Mouse (Mus musculus) midbrain, embryonic 13.5 days (tissue): ENCODE data around the gene Tnks1bp1. TPM values are rescaled to one million over a fixed set of nuclear protein-coding genes. Genes with fewer than 3 reads are reported as not detected.

Experiments used
- ATAC-seq: fragments of 200-750 bp; cut with Nextera tagmentation; 2 replicates; pipeline ENCODE4 v1.8.0; 2017; ENCODE audit warnings: mild to moderate bottlenecking, moderate TSS enrichment, moderate library complexity
- H3K27ac ChIP-seq: fragments of 300-500 bp; sonication (generic); 2 replicates; pipeline ENCODE4 v1.5.1; 2015; ENCODE audit warnings: inconsistent platforms, mild to moderate bottlenecking, moderate library complexity
- H3K27me3 ChIP-seq: fragments of 300-500 bp; sonication (generic); 2 replicates; pipeline ENCODE4 v1.6.1; 2015; ENCODE audit warnings: mild to moderate bottlenecking, inconsistent platforms
- H3K36me3 ChIP-seq: fragments of 300-500 bp; sonication (generic); 2 replicates; pipeline ENCODE4 v1.6.1; 2015; ENCODE audit warnings: mild to moderate bottlenecking, inconsistent platforms
- H3K4me1 ChIP-seq: fragments of 300-500 bp; sonication (generic); replicated peaks from 2 replicates; pipeline ENCODE4 v1.6.1; 2015; ENCODE audit warnings: inconsistent platforms
- H3K4me2 ChIP-seq: fragments of 300-500 bp; sonication (generic); replicated peaks from 2 replicates; pipeline ENCODE4 v1.6.1; 2015; ENCODE audit warnings: moderate library complexity, mild to moderate bottlenecking, inconsistent platforms
- H3K4me3 ChIP-seq: fragments of 300-500 bp; sonication (generic); replicated peaks from 2 replicates; pipeline ENCODE4 v1.5.1; 2015; ENCODE audit warnings: mild to moderate bottlenecking, inconsistent platforms
- H3K9ac ChIP-seq: fragments of 300-500 bp; sonication (generic); replicated peaks from 2 replicates; pipeline ENCODE4 v1.6.1; 2015; ENCODE audit warnings: mild to moderate bottlenecking, inconsistent platforms
- H3K9me3 ChIP-seq: fragments of 300-500 bp; sonication (generic); 2 replicates; pipeline ENCODE4 v1.6.1; 2016; ENCODE audit warnings: mild to moderate bottlenecking, inconsistent platforms
- WGBS: fragments of 180-500 bp; shearing (Covaris S2); methylation state at CpG from one replicate; pipeline ENCODE4 v1.1.7; 2015; 5-methylcytosine and 5-hydroxymethylcytosine counted together
- polyA plus RNA-seq: library from polyadenylated mRNA; unstranded; fragments of >200 nt; fragmentation: Nextera tagmentation; extraction: Ambion mirVana; gene quantifications from 2 replicates; pipeline ENCODE4 v1.2.1, GENCODE M21; 2015

The Tnks1bp1 gene
- polyA plus RNA-seq, 1 experiment from 2014 or later, result 27.1 TPM

DNA sequence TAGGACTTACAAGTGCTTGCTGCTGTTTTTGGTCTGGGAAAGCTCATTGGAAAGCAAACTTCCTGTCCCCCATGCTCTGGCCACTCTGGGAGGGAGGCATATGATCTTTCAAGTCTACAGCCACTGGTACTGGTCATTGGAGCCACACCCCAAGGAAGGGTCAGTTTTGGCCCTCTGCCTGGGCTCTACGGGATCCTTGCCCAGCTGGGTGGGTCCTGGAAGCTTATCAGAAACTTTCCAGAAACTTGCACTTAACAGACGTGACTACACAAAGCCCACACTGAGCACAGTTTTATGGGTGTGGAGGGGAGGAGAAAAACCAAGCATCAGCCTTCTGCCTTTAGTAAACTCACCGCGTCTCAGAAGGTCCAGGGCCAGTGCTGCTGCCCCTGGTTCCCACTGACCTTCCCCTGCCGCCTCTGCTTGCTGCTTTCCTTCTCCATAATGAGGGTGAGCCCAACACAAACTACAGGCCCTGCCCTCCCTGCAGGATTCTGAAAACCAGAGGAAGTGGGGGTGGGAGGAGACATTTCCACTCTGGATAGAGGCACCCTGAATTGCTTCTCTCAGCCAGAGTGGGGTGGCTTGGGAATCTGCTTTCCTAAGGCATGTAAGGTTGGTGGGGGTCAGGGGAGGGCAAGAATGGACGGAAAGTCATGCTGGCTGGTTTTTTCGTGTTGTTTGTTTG lies 51.1 kb downstream of the Tnks1bp1 start:
- Histone ChIP-seq H3K9ac (no peak overlapping the region), H3K9me3 (peaks cover 6% of the 10 kb centered on the region), H3K4me3 (no peak overlapping the region), H3K27me3 (no peaks in the 10 kb centered on the region), H3K27ac (no peak overlapping the region), H3K4me1 (no peaks in the 10 kb centered on the region), H3K4me2 (no peak overlapping the region), H3K36me3 (no peaks in the 10 kb centered on the region)
- WGBS, result 88% methylated on average over 7 of the region's 7 CpGs
- ATAC-seq, result 0 out of 2 replicates have a peak, but pooled peaks have one; percentile 18

DNA sequence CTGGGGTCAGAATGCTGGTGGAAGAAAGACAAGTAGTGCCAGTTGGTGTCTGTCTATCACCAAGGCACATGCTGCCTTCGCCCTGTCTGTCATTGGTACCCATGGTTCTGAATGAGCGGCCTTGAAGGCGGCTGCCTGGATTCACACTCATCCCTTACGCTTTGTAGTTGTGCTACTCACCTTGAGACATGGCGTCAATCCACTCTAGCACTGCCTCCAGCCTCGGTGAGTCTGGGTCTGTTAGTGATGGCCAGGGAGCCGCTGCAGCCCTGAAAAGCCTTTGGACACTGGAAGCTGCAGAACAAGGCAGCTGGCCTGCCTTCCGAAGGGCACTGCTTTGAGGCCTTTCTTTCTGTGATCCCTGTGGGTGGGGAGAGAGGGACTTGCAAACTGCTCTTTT lies 55.4 kb downstream of the Tnks1bp1 start:
- Histone ChIP-seq H3K36me3 (no peaks in the 10 kb centered on the region), H3K4me2 (no peak overlapping the region), H3K27me3 (no peaks in the 10 kb centered on the region), H3K4me3 (no peak overlapping the region), H3K9ac (no peak overlapping the region), H3K4me1 (no peaks in the 10 kb centered on the region), H3K9me3 (peaks cover 6% of the 10 kb centered on the region), H3K27ac (no peak overlapping the region)
- 80% methylated on average over 8 of the region's 8 CpGs for WGBS
- ATAC-seq, result no peak

DNA sequence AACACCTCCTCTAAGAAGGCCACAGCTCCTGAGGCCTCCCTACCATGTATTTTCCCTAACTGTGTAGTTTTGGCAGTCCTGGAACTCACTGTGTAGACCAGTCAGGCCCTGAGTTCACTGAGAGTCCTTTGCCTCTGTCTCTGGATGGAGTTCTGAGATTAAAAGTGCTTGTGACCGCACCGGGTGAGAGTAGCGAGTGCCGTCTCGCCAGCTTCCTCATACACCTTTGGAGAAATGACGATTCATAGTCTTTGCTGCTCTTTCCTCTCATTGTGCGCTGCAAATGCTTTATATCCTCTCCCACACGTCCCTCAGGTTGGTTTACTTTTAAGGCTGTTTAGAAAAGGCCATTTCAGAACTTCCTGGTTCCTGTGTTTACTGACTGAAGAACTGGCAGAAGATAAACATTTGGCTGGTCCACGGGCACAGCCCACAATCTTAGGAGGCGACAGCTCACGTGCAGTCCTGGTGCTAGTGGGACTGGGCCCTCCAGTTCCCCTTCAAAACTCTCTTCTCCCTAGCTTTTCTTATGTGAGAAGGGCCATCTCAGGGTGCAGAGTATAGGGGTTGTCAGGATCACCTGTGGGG lies 57.7 kb downstream of the Tnks1bp1 start:
- H3K4me3 ChIP-seq, result no peak overlapping the region
- H3K27ac ChIP-seq, result no peak overlapping the region
- no peak for ATAC-seq
- WGBS, result 86% methylated on average over 11 of the region's 11 CpGs
- no peaks in the 10 kb centered on the region for H3K36me3 ChIP-seq
- no peak overlapping the region for H3K9ac ChIP-seq
- H3K4me1 ChIP-seq, result no peaks in the 10 kb centered on the region
- no peaks in the 10 kb centered on the region for H3K27me3 ChIP-seq
- H3K9me3 ChIP-seq, result peaks cover 6% of the 10 kb centered on the region
- H3K4me2 ChIP-seq, result no peak overlapping the region

DNA sequence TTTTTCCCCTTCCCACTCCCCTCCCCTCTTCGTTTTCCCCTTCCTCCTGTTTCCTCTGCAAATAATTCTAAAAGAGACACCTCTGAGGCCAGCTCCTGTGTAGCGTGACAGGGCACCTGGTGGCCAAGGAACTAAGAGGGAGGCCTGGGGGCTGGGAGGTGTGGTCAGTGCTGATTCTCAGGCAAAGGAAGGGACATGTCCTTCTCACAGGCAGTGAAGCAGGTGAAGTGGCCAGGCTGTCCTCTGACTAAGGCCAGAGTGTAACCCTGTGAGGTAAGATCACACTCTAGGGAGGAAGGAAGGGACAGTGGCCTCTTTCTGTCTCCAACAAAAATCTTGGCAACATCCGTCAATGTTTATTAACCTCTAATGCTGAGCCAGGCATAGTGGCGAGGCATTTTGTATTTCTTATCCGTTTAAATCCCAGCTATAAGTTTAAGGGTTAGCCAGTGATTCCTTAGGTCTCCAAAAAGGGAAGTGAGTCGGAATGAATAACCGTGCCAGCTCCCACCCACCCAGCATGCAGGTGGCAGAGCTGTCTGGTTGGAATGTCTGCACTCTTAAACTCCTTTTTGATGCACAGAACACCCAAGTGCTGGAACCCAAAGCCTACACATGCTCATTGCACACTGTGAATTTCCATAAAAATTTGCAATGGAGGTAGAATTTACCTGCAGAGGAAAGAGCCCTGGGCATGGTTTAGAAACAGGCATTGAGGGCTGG lies 58.4 kb downstream of the Tnks1bp1 start:
- no peaks in the 10 kb centered on the region for H3K27me3 ChIP-seq
- 79% methylated on average over 7 of the region's 7 CpGs for WGBS

DNA sequence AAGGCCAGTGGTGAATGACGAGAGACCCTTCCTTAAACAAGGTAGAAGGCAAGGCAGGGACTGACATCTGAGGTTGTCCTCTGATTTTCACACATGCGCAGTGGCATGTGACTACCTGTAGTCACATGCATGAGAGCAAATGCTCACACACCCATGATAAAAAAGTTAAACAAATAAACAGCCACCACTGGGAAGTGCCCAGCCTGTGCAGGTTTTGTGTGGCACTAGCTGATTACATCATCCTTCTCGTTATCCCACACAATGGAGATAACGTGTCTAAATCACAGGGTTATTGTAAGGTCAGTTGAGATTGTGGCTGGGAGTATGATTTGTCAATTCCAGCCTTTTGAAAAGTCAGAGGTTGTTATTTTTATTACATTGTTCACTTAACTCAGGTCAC lies 59.1 kb downstream of the Tnks1bp1 start:
- 87% methylated on average over 4 of the region's 4 CpGs for WGBS
- no peak overlapping the region for H3K4me2 ChIP-seq

More for the DNA sequence above, 58.4 kb downstream of the Tnks1bp1 start:
- Histone ChIP-seq H3K9ac (no peak overlapping the region), H3K4me2 (no peak overlapping the region), H3K4me1 (no peaks in the 10 kb centered on the region), H3K36me3 (no peaks in the 10 kb centered on the region), H3K9me3 (no peaks in the 10 kb centered on the region), H3K4me3 (no peak overlapping the region), H3K27ac (no peak overlapping the region)
- no peak for ATAC-seq

DNA sequence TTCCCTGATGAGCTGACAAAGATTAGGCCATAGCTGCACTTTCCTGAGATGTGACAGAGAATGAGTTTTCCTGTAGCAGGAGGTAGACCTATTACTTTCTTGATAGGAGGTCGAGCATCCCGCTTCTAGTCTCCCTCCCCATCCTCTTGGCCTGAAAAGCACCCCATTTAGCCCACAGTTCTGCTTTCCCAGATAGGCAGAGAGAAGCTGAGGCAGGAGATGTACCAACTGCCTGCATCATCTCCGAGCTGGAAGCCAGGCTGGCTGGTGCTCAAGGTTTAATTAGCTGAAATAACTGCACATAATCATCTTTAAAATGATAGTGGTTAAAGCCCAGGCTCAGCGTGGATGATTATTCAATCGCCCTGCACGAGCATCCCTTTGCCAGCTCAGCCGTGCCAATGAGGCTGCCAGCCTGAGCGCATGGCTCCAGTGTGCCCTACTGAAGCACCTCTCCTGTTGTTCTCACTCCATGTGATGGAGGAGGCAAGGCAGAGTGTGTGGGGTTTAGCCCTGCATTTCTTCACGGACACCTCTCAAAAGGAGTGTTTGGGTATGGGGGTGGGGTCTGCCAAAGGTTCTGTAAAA lies 62.6 kb downstream of the Tnks1bp1 start:
- Histone ChIP-seq H3K9ac (no peak overlapping the region), H3K27me3 (no peaks in the 10 kb centered on the region), H3K9me3 (no peaks in the 10 kb centered on the region), H3K4me3 (no peak overlapping the region), H3K4me2 (no peak overlapping the region), H3K27ac (no peak overlapping the region), H3K36me3 (no peaks in the 10 kb centered on the region), H3K4me1 (no peaks in the 10 kb centered on the region)
- ATAC-seq, result peak; percentile 58; the same call in 1 of the 2 replicates
- WGBS, result 86% methylated on average over 9 of the region's 9 CpGs

More for the DNA sequence above, 59.1 kb downstream of the Tnks1bp1 start:
- no peaks in the 10 kb centered on the region for H3K9me3 ChIP-seq
- H3K36me3 ChIP-seq, result no peaks in the 10 kb centered on the region
- H3K9ac ChIP-seq, result no peak overlapping the region
- no peaks in the 10 kb centered on the region for H3K27me3 ChIP-seq
- H3K4me1 ChIP-seq, result no peaks in the 10 kb centered on the region
- H3K4me3 ChIP-seq, result no peak overlapping the region
- ATAC-seq, result no peak
- no peak overlapping the region for H3K27ac ChIP-seq

Other genes starting within 250 kb of the Tnks1bp1 start
- gene Ube2l6, start 249.2 kb upstream of the Tnks1bp1 start, polyA plus RNA-seq, result 15.6 and 16.6 TPM in 2 replicates
- gene Smtnl1, start 225.4 kb upstream of the Tnks1bp1 start, polyA plus RNA-seq, result not detected in 2 replicates
- gene Timm10, start 221.0 kb upstream of the Tnks1bp1 start, polyA plus RNA-seq, result 53.6 and 54.5 TPM in 2 replicates
- 2.6 and 3.3 TPM in 2 replicates for gene Slc43a1, start 209.2 kb upstream of the Tnks1bp1 start, polyA plus RNA-seq
- 2.2 and 3.6 TPM in 2 replicates for gene Rtn4rl2, start 161.3 kb upstream of the Tnks1bp1 start, polyA plus RNA-seq
- 4.8 and 5.4 TPM in 2 replicates for gene Slc43a3, start 111.4 kb upstream of the Tnks1bp1 start, polyA plus RNA-seq
- 0.19 and 0.49 TPM in 2 replicates for gene Prg2, start 67.6 kb upstream of the Tnks1bp1 start, polyA plus RNA-seq
- gene Prg3, start 59.8 kb upstream of the Tnks1bp1 start, polyA plus RNA-seq, result not detected in 2 replicates
- 221 and 223 TPM in 2 replicates for gene Ssrp1, start 10.8 kb upstream of the Tnks1bp1 start, polyA plus RNA-seq
- gene P2rx3, start 10.6 kb upstream of the Tnks1bp1 start, polyA plus RNA-seq, result 2.5 and 3.0 TPM in 2 replicates
- gene Aplnr, start 88.2 kb downstream of the Tnks1bp1 start, polyA plus RNA-seq, result 20.1 and 21.0 TPM in 2 replicates
- 7.0 and 7.6 TPM in 2 replicates for gene Lrrc55, start 149.2 kb downstream of the Tnks1bp1 start, polyA plus RNA-seq